Mouse (Mus musculus) spleen, postnatal 36 days (tissue): ENCODE results near the gene Atr.

Source experiments
- DNase-seq, 2 experiments: peaks; one replicate each; pipeline ENCODE4 v3.0.0; 2022; ENCODE audit warnings: low spot score in 2 of 2, mixed read lengths in 1 of 2

Gene Atr

GRCm38 (mm10) chr9:95857414-95858026 is at the start of gene Atr:
Atr (plus strand) TSS chr9:95857597.
- DNase-seq = peak; percentile 92 to 94

DNA sequence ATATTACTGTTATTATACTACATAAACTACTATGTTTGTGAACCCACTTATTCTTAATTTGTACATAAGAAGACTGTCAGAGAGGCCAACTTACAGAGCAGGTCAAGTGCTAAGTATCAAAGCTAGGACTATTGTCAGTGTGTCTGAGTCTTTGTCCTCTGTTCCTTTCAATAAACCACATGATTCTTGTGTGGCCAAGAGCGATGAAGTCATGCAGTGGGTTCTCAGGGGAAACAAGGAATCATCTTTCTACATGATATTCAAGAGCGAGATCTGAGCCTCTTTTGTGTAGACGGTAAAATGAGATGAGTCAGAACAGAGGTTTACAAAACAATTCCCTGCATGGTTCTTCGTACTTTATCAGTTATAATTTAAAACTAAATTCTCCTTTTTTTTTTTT is 47.8 kb upstream of the Atr start:
- no peak for DNase-seq

DNA sequence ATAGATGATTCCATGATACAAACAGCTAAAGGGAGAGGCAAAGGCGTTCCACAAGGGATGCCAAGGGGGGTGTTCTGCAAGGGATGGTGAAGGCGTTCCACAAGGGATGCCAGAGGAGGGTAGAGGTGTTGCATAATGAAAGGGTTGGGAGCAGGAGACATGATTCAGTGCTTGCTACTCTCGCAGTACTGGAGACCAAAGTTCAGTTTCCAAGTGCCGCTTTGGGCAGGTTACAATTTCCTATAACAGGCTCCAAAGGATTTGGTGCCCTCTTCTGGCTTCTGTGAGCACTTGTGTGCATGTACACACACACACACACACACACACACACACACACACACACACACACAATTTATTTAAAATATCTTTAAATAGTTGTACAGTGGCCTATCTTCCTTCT is 45.6 kb upstream of the Atr start:
- DNase-seq = no peak

DNA sequence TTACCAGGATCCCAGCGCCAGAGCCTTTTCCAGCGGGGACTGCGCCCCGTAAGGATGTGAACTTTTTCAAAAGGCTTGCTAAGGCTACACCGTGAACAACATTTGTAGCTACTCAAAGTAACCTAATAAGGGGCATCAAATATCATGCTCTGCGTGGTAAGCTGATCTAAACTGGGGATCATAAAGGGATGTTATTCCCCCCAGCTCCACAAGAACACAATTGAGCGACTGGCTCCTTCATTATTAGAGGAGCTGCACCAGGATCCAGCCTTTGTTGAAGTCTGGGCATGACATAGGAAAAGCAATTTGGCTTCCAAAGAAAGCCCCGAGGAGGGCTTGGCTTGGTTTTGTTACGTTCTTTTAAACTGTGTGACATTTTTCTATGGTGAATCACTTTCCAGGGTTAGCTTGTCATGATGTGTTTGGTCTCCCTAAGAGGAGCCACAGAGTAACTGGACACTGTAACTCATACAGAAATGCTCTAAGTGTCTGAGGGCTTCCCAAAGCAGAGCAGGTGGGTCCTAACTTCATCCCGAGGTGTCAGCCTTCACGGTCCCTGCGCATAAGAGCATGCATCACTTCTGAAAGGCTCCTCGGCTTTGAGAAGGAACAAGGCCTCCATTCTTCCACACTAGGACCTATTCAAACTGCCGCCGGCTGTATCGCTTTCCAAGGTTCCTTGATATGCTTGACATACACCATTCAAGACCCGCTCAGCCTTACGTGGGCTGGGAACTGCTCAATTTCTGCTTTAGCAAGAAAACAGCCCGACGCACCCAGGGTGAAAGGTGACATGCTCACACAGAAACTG is 43.5 kb upstream of the Atr start:
- DNase-seq = no peak

- no peak for DNase-seq
These were observed 42.3 kb upstream of the Atr start for GRCm38 (mm10) chr9:95815015-95815673.

DNA sequence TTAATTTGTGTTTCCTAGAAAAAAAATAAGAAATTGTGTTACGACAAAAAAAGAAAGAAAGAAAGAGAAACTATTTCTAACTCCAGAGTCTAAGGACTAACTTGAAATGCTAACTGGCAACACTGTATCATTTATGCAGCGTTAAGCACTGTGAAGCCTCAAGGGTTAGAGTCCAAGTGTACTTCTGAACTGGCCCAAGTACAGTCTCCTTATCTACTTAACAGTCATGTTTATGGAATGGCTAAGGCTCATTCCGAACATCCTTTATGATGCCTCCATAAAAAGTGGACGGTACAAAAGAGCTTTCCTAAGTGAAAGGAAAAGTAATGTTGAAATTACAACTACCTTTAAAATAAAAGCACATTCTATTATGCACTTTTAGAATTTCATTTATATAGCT is 41.7 kb upstream of the Atr start:
- no peak for DNase-seq

DNA sequence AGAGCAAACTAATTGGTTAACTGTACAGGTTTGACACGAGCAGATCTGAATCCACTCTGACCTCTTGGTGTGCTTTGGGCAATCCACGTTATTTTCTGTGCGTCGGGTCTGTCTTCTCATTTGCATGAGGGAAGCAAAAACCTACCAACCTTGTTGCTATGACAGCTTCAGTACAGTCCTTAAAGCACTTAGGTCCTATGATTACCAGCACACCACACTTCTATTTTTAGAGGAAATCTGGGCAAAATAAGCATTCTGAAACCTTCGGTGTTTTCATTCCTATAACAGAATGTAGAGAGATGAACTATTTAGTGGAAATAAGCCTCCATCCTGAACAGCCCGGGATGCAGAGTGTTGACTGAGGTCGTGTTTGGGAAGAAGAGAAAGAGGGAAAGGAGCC is 34.9 kb upstream of the Atr start:
- DNase-seq = no peak

- no peak for DNase-seq
These were observed 29.8 kb upstream of the Atr start for GRCm38 (mm10) chr9:95827565-95827964.

- no peak for DNase-seq
These were observed 24.6 kb upstream of the Atr start for GRCm38 (mm10) chr9:95832758-95833157.

- DNase-seq = peak in 1 of 2 experiments; percentile 20
These were observed 22.6 kb upstream of the Atr start for GRCm38 (mm10) chr9:95834799-95835198.

GRCm38 (mm10) chr9:95835741-95836140 is 21.7 kb upstream of the Atr start:
- DNase-seq = peak in 1 of 2 experiments; percentile 14

DNA sequence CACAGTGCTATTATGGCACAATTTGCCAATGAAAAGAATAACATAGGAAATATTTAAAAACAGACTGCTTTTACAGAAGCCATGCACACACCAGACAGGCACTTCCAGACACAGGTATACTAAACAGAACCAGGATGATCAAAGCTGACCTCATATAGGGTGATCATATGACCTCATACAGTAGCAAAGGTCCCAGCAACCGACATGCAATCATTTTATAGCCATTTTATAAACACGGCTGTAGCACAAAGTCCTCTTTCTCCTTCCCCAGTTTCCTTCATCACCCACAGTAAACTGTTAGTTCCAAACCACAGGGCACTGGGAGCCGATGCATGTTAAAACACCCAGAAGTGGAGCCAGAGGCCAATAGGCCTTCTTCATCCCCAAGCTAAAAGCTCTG is 18.0 kb upstream of the Atr start:
- no peak for DNase-seq

DNA sequence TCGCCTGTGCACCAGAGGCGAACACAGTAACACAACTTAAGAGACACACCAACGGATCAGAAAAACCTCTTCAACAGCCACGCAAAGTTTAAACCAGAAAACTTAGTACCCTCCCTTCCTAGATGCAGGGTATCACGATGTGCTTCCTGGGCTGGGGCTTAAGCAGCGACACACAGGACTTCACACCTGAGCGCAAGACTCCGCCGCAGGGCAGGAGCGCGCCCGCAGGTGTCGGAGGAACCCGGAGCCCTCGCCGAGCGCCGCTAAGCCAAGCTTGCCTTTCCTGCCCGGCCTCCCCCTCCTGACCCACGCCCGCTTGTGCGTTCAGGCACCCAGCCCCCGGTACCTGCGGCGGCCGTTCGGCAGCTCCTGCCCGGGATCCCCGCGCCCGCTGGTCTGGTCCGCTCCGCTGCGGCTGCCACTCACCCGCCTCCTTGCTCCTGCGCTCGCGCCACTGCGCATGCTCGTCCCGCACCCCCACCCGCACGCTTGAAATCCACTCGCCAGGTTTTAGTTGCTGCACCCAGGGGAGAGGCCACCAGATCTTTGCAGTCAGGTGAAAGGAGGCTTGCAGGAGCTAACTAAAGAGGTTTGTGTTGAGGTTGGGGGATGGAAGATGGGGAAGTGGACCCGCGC is 12.5 kb upstream of the Atr start, which contains the start of gene Pls1:
Pls1 (minus strand) TSS at position 487 of the 636 bp plus-strand sequence.
- peak; percentile 66 for DNase-seq

GRCm38 (mm10) chr9:95845711-95846110 is 11.7 kb upstream of the Atr start:
- no peak for DNase-seq

DNA sequence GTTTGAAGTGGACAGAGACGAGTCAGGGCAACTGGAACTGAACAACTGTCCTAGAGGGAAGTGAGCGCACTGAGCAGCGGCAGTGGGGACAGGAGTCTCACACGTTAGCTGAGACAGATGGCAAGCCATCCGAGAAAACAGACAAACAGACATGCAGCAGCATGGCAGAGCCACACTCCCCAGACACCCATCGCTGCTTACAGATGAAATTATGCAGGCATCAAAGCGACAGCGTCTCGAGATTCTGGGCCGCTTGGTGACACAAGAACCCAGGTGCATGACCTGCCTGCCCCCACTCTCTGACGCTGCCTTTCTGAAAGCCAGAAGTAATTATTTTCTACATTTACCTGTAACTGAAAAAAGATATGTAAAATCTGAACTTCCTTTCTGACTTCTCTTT is 5.7 kb upstream of the Atr start:
- no peak for DNase-seq

- peak; percentile 37 to 65 for DNase-seq
These were observed 4.5 kb upstream of the Atr start for GRCm38 (mm10) chr9:95852896-95853295.

GRCm38 (mm10) chr9:95854891-95855290 is 2.5 kb upstream of the Atr start:
- no peak for DNase-seq

DNA sequence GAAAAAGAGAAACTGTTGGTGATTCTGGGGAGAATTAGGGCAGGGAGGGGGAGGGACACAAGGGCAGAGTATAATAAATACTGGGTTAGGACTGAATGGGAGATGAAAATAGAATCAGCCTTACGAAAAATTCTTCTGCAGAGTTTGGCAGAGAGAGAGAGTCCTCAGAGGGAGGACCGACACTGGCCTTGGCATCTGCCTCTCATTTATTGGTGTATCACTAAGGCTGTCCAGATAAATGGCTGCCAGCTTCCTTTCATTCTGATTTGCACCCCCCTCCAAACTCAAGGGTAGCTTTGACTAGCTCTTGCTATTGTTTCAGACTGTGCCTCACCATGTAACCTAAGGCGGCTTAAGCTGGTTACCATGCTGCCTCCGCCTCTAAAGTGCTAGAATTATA is 1.4 kb upstream of the Atr start:
- DNase-seq = no peak

DNA sequence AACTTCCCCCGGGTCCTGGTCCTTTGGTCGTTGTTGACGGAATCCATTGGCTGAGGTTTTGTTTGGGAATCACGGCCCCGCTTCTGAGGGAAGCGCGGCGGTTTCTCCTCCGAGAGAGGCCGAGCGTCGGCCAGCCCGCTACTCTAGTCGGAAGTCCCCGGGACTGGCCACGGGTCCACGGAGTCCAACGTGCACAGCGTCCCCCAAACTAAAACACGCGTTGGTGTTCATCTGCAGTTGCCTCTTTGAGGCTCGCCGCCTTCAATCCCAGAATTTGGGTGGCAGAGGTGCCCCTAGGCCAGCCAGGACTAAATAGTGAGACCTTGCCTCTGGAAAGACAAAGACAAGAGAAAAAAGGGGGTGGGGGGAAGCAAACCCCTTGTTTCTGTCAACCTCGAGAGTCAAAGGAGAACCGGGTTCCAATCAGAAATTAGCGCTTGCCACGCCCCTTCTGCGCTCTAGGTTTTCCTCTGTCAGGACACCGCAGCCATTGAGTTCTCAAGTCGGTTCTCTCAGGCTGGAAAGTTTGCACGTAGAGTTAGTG is 702 bp downstream of the Atr start:
- DNase-seq = peak in 1 of 2 experiments; percentile 16

GRCm38 (mm10) chr9:95878246-95878645 is 20.8 kb downstream of the Atr start:
- no peak for DNase-seq

DNA sequence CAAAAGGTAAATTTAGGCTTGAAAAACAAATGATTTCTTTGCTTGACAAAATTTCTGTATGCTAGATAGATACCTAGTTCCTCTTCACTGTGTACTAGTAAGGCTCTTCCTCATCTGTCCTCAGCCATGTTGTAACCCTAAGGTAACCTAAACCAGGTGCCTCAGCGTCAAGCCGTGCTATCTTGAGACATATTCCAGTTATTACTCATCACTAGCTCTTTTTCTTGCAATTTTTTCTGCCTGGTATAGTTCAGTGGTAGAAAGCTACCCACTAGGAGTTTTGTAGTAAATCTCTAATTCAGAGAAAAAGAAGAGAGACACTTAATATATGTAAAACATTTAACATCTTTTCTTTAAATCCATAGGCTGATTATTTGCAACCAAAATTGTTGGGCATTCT is 25.4 kb downstream of the Atr start:
- DNase-seq = no peak

GRCm38 (mm10) chr9:95897392-95897791 is 40.0 kb downstream of the Atr start:
- no peak for DNase-seq
